Mouse (Mus musculus) erythroblast, embryonic 14.5 days (primary cell): ENCODE results near the gene Stx5a.

Source experiments
- GATA1 ChIP-seq: IDR thresholded peaks from 2 replicates; pipeline ENCODE4 v1.6.1; 2012; ENCODE audit warnings: low read length, inconsistent platforms, mixed read lengths
- TAL1 ChIP-seq: IDR thresholded peaks from 3 replicates; pipeline ENCODE4 v1.6.1; 2012; ENCODE audit warnings: low read length, inconsistent platforms, mixed read lengths

DNA sequence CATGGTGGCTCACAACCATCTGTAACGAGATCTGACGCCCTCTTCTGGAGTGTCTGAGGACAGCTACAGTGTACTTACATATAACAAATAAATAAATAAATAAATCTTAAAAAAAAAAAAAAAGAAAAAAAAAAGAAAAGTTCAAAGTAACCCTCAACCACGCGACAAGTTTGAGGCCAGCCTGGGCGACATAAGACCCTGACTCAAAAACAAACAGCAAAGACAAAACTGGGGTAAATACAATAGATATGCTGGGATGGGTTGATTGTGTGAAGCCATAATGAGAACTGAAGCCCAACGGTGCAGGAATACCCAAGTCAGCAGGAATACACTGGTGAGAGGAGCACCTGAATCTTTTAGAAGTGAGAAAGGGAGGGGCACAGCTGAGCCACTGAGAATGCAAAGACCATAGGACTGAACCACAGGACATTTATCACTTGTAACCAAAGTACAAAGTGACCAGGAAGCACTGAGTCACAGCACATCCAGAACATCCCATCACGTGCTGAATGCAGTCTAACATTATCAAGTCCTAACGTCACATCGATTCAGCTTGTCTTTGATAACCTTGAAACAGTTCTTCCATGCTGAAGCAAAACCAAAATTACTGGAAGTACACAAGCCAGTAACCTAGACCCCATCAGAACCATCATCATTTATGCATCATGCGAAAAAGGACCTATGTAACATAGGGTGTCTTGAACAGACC lies 24.3 kb upstream of the Stx5a start:
- TF ChIP-seq TAL1 (no peak), GATA1 (no peak)
